Mouse (Mus musculus): ENCODE results near the gene Dntt. TPM values are rescaled to one million over a fixed set of nuclear protein-coding genes. Genes with fewer than 3 reads are reported as not detected.

Dntt gene
- polyA plus RNA-seq, 1 experiment from 2014 or later = not detected

DNA sequence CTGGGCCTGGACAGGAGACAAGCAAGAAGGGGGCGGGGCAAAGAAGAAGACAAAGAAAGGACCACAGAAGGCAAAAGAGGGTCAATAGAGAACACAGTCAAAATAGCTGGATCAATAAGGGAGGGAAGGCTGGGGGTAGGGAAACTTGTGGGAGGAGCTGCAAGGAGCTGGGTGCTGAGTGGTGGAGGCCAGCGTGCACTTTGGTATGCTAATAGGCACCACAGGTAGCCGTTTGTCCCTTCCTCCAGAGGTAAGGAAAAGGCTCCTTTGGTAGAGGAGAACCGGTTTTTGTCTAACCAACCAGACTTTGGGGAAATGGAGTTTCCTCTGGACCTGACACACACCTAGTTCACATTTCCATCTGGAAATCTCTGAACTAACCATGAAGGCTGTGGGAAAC, 22.5 kb upstream of the Dntt start:
- Histone ChIP-seq H3K27ac (ENCODE audit: low read length) (no peak overlapping the region), H3K4me3 (ENCODE audit: low read length) (no peak overlapping the region), H3K36me3 (ENCODE audit: control insufficient read depth, insufficient read depth, low read length) (no peaks in the 10 kb centered on the region), H3K4me1 (replicated peaks; ENCODE audit: control insufficient read depth, insufficient read depth, low read length) (peaks cover 3% of the 10 kb centered on the region; the same call in 1 of the 2 replicates), H3K9ac (ENCODE audit: low read length) (no peak overlapping the region), H3K4me2 (ENCODE audit: low read depth, low read length) (no peak overlapping the region), H3K27me3 (ENCODE audit: control insufficient read depth, insufficient read depth, low read depth, low read length) (no peaks in the 10 kb centered on the region), H3K9me3 (ENCODE audit: control insufficient read depth, low read length) (no peaks in the 10 kb centered on the region)
- WGBS = 30% methylated on average over 4 of the region's 4 CpGs
- ATAC-seq (ENCODE audit: low read depth) = no peak

DNA sequence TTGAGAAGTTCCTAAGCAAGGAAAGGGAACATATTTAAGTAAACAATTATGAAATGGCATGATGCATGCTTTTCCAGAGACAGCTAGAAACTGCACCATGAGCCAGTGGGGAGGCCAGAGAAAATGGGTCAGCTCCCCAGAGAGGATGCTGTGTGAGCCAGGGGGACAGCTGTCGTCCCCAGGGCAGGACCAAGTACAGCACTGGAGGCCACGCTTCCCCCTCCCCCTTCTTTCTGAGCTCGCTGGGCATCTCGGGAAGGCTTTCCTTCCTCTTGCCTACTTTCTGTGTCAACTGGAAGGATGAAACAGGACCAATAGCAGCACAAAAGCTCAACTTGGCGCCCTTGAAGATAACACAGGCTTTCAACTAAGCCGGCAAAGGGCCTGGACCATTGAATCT, 21.7 kb upstream of the Dntt start:
- Histone ChIP-seq H3K27me3 (ENCODE audit: control insufficient read depth, insufficient read depth, low read depth, low read length) (no peaks in the 10 kb centered on the region), H3K4me1 (replicated peaks; ENCODE audit: control insufficient read depth, insufficient read depth, low read length) (peaks cover 3% of the 10 kb centered on the region; the same call in 1 of the 2 replicates), H3K9ac (ENCODE audit: low read length) (no peak overlapping the region), H3K4me3 (ENCODE audit: low read length) (no peak overlapping the region), H3K36me3 (ENCODE audit: control insufficient read depth, insufficient read depth, low read length) (no peaks in the 10 kb centered on the region), H3K27ac (ENCODE audit: low read length) (no peak overlapping the region), H3K9me3 (ENCODE audit: control insufficient read depth, low read length) (no peaks in the 10 kb centered on the region), H3K4me2 (ENCODE audit: low read depth, low read length) (no peak overlapping the region)
- WGBS = 23% methylated on average over 6 of the region's 6 CpGs
- ATAC-seq (ENCODE audit: low read depth) = 0 out of 2 replicates have a peak, but pooled peaks have one; percentile 31

DNA sequence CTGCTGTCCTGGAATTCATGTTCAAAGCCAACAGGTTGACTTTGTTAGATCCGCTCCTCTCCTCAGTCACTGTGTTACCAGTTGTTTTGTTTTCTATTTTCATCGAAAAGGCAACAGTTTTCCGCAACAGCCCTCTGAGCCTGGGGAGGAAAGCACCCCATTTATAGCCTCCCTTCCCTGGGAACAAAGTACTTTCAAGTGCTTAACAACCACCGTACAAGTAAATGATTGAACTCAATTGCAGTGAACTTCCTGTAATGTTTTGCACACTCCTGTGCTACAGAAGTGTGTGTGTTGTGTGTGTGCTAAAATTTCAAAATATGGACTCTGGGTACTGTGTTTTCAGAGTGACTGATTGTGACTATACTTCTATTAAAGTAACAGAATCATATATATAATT, 21.3 kb upstream of the Dntt start:
- H3K4me3 ChIP-seq (ENCODE audit: low read length) = no peak overlapping the region
- H3K4me1 ChIP-seq (replicated peaks; ENCODE audit: control insufficient read depth, insufficient read depth, low read length) = peaks cover 3% of the 10 kb centered on the region; the same call in 1 of the 2 replicates
- ATAC-seq (ENCODE audit: low read depth) = no peak
- H3K27me3 ChIP-seq (ENCODE audit: control insufficient read depth, insufficient read depth, low read depth, low read length) = no peaks in the 10 kb centered on the region
- 55% methylated on average over 4 of the region's 4 CpGs for WGBS
- H3K36me3 ChIP-seq (ENCODE audit: control insufficient read depth, insufficient read depth, low read length) = no peaks in the 10 kb centered on the region
- no peak overlapping the region for H3K9ac ChIP-seq (ENCODE audit: low read length)
- H3K27ac ChIP-seq (ENCODE audit: low read length) = no peak overlapping the region
- no peaks in the 10 kb centered on the region for H3K9me3 ChIP-seq (ENCODE audit: control insufficient read depth, low read length)
- H3K4me2 ChIP-seq (ENCODE audit: low read depth, low read length) = no peak overlapping the region

DNA sequence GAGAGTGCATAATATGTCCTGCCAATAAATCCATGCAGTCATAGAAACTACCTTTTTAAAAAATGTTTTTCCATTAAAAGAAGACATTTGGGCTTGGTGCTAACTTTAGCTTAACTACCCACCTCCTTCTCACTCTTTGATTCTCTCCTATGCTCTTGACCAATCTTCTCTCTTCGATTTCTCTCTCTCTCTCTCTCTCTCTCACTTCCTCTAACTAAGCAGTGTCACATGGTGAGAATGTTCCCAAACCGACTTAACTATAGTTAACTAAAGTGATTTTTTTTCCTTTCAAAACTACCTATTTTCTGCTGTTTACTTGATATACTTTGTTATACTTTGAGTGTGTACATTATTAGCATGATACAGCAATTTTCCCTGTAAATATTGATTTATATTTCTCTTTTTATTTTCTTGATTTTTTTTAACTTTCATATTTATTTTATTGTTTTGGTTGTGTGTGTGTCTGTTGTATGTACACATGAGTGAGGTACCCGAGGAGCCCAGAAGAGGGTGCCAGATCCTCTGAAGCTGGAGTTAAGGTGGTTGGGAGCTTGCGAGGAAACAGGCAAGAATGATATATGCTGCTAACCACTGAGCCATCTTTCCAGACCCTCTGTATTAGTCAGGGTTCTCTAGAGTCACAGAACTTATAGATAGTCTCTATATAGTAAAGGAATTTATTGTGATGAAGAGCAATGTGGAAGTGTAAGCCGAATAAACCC, 20.2 kb upstream of the Dntt start:
- 85% methylated on average over 5 of the region's 5 CpGs for WGBS
- Histone ChIP-seq H3K9me3 (ENCODE audit: control insufficient read depth, low read length) (no peaks in the 10 kb centered on the region), H3K27ac (ENCODE audit: low read length) (no peak overlapping the region), H3K4me1 (replicated peaks; ENCODE audit: control insufficient read depth, insufficient read depth, low read length) (peaks cover 3% of the 10 kb centered on the region; the same call in 1 of the 2 replicates), H3K27me3 (ENCODE audit: control insufficient read depth, insufficient read depth, low read depth, low read length) (no peaks in the 10 kb centered on the region), H3K4me2 (ENCODE audit: low read depth, low read length) (no peak overlapping the region), H3K4me3 (ENCODE audit: low read length) (no peak overlapping the region), H3K9ac (ENCODE audit: low read length) (no peak overlapping the region), H3K36me3 (ENCODE audit: control insufficient read depth, insufficient read depth, low read length) (no peaks in the 10 kb centered on the region)
- ATAC-seq (ENCODE audit: low read depth) = no peak

DNA sequence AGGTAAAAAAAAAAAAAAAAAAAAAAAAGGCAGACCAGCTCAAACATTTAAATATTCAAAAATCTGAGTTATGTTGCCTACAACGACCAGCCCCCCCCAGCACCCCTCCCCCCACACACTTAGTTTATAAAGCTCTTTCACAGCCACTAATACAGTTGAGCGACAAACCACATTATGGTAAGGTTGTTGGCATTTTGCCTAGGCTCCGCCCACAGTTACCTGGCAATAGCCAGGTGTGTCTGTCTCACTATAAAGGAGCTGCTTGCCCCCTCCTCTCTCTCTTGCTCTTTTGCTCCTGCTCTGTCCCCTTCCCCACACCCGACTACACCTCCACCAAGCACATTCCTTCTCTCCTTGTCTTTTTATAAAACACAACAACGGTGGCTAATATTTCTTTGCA, 17.4 kb upstream of the Dntt start:
- Histone ChIP-seq H3K36me3 (ENCODE audit: control insufficient read depth, insufficient read depth, low read length) (no peaks in the 10 kb centered on the region), H3K27me3 (ENCODE audit: control insufficient read depth, insufficient read depth, low read depth, low read length) (no peaks in the 10 kb centered on the region), H3K9ac (ENCODE audit: low read length) (no peak overlapping the region), H3K4me2 (ENCODE audit: low read depth, low read length) (no peak overlapping the region), H3K9me3 (ENCODE audit: control insufficient read depth, low read length) (no peaks in the 10 kb centered on the region), H3K4me3 (ENCODE audit: low read length) (no peak overlapping the region), H3K27ac (ENCODE audit: low read length) (no peak overlapping the region), H3K4me1 (replicated peaks; ENCODE audit: control insufficient read depth, insufficient read depth, low read length) (peaks cover 5% of the 10 kb centered on the region; the same call in 1 of the 2 replicates)
- 24% methylated on average over 5 of the region's 5 CpGs for WGBS
- ATAC-seq (ENCODE audit: low read depth) = no peak

DNA sequence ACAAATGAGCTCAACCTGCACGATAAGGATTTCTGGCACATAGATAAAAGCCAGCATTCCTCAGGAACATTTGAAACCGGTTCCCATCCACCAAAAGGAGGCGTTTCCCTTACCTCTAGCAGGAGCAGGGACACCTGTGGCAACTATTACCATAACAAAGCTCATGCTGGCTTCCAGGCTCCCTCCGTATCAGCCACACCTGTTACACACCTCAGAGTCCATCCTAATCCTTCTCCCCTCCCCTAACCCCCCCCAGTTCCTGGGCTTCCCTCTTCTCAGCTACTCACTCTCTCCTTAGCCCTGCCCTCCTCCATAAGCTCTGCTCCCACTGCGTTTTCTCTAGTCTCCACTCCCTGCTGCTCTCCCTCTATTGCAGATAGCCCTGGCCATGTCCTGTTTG, 15.5 kb upstream of the Dntt start:
- Histone ChIP-seq H3K9ac (ENCODE audit: low read length) (no peak overlapping the region), H3K27me3 (ENCODE audit: control insufficient read depth, insufficient read depth, low read depth, low read length) (no peaks in the 10 kb centered on the region; the same call in 1 of the 2 replicates), H3K9me3 (ENCODE audit: control insufficient read depth, low read length) (no peaks in the 10 kb centered on the region), H3K27ac (ENCODE audit: low read length) (no peak overlapping the region), H3K4me3 (ENCODE audit: low read length) (no peak overlapping the region), H3K4me2 (ENCODE audit: low read depth, low read length) (no peak overlapping the region), H3K4me1 (replicated peaks; ENCODE audit: control insufficient read depth, insufficient read depth, low read length) (peaks cover 3% of the 10 kb centered on the region; the same call in 1 of the 2 replicates), H3K36me3 (ENCODE audit: control insufficient read depth, insufficient read depth, low read length) (no peaks in the 10 kb centered on the region)
- 1% methylated on average over 5 of the region's 5 CpGs for WGBS
- ATAC-seq (ENCODE audit: low read depth) = peak; percentile 47; the same call in 1 of the 2 replicates

DNA sequence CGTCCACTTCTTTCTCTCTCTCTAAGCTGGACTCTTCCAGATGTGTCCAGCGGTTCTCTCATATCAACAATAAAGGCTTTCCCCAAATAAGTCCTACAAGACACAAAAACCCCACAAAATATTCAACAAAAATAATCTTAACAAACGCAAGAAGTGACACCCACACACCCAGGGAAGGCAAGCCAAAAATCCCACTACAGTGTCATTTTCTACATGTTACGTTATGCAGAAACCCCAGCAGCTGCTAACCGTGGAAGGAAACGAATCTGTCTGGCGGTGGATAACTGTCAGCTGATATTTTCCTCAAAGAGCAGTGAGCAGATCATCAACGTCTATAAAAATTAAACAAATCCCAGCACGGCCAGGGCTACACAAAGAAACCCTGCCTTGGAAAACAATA, 15.1 kb upstream of the Dntt start:
- Histone ChIP-seq H3K27ac (ENCODE audit: low read length) (no peak overlapping the region), H3K9ac (ENCODE audit: low read length) (no peak overlapping the region), H3K4me1 (replicated peaks; ENCODE audit: control insufficient read depth, insufficient read depth, low read length) (peaks cover 3% of the 10 kb centered on the region; the same call in 1 of the 2 replicates), H3K4me2 (ENCODE audit: low read depth, low read length) (no peak overlapping the region), H3K36me3 (ENCODE audit: control insufficient read depth, insufficient read depth, low read length) (no peaks in the 10 kb centered on the region), H3K27me3 (ENCODE audit: control insufficient read depth, insufficient read depth, low read depth, low read length) (no peaks in the 10 kb centered on the region; the same call in 1 of the 2 replicates), H3K9me3 (ENCODE audit: control insufficient read depth, low read length) (no peaks in the 10 kb centered on the region), H3K4me3 (ENCODE audit: low read length) (no peak overlapping the region)
- ATAC-seq (ENCODE audit: low read depth) = no peak
- WGBS = 14% methylated on average over 9 of the region's 9 CpGs

DNA sequence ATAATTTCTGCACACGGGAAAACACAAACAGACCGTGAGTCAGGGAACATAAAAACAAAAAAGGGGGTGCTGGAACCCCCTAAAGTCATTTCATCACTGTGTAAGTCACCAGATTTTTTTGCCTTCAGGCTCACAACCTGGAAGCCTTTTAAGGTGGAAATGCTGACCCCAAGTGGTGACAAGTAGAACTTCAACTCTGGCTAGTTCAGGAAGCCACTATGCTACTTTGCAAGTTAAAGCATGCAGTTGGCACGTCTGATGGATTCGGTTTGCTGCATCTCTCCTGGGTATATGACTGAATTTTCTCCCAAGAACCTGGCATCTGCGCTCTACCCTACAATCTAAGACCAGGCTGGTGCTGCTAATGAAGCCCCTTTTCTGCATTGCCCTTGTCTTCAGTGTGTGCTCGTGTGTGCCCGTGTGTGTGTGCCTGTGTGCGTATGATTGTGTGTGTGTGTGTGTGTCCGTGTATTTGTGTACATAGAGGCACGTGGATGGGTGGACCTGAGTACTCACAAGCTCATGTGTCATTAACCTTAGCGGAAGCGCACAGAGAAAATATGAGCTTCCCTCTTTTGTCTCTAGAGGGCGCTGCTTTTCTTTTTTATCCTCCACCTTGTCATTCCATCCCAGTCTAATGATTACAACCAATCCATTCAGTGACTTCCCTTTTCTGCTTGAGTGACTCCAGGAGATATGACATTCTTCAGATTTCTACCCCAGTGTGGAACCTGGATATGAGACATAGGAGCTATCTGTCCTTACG, 12.9 kb upstream of the Dntt start:
- H3K36me3 ChIP-seq (ENCODE audit: control insufficient read depth, insufficient read depth, low read length) = no peaks in the 10 kb centered on the region
- no peak overlapping the region for H3K27ac ChIP-seq (ENCODE audit: low read length)
- no peak overlapping the region for H3K9ac ChIP-seq (ENCODE audit: low read length)
- ATAC-seq (ENCODE audit: low read depth) = peak; percentile 49
- no peaks in the 10 kb centered on the region for H3K9me3 ChIP-seq (ENCODE audit: control insufficient read depth, low read length)
- no peak overlapping the region; the same call in 1 of the 2 replicates for H3K4me3 ChIP-seq (ENCODE audit: low read length)
- H3K4me1 ChIP-seq (replicated peaks; ENCODE audit: control insufficient read depth, insufficient read depth, low read length) = peaks cover 3% of the 10 kb centered on the region; the same call in 1 of the 2 replicates
- H3K4me2 ChIP-seq (ENCODE audit: low read depth, low read length) = peak overlapping the region; percentile 49
- 14% methylated on average over 14 of the region's 14 CpGs for WGBS
- no peaks in the 10 kb centered on the region; the same call in 1 of the 2 replicates for H3K27me3 ChIP-seq (ENCODE audit: control insufficient read depth, insufficient read depth, low read depth, low read length)

DNA sequence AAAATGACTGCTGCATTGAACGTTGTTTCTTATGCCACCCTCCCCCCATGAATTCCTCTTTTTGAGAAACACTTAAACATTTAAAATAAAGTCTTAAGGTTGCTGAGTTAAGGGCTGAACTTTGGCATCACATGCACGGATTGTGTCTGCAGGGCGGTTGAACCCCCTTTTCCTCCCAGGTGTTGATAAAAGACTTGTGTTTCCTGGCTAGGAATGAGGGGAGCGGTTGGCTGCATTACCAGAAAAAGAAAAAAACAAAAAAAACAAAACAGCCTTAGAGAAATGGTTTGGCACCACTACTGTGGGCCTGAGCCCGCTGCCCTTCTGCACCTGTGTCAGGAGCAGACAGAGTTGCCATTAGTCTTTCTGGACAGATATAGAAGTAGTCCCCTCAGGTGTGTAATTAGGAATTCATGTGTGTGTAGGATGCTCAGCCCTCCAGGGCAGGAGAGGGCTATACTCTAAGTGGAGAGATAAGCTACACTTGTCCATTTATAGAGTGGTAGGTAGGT, 9.9 kb upstream of the Dntt start:
- Histone ChIP-seq H3K27ac (ENCODE audit: low read length) (no peak overlapping the region), H3K36me3 (ENCODE audit: control insufficient read depth, insufficient read depth, low read length) (no peaks in the 10 kb centered on the region), H3K4me2 (ENCODE audit: low read depth, low read length) (no peak overlapping the region), H3K27me3 (ENCODE audit: control insufficient read depth, insufficient read depth, low read depth, low read length) (no peaks in the 10 kb centered on the region; the same call in 1 of the 2 replicates), H3K9ac (ENCODE audit: low read length) (no peak overlapping the region), H3K9me3 (ENCODE audit: control insufficient read depth, low read length) (no peaks in the 10 kb centered on the region), H3K4me1 (replicated peaks; ENCODE audit: control insufficient read depth, insufficient read depth, low read length) (peaks cover 3% of the 10 kb centered on the region; the same call in 1 of the 2 replicates), H3K4me3 (ENCODE audit: low read length) (no peak overlapping the region)
- ATAC-seq (ENCODE audit: low read depth) = no peak
- WGBS = 66% methylated on average over 5 of the region's 5 CpGs
